Mouse (Mus musculus) T-helper 2 cell (primary cell): ENCODE measurements at regions not wholly inside any gene's neighbourhood (a gene's known extent, or its start where the extent isn't known, plus 50 kb on each side); places are given as distances from the start of the nearest gene placed in this dataset.

ENCODE experiments used
- in situ Hi-C: fragments of 300-600 bp; cut with MboI, MseI; formaldehyde crosslinking; loops from one replicate; pipeline ENCODE4 v1.15.1; 2025; ENCODE audit warnings: high pct_unique_total_duplicates

GRCm38 (mm10) chr5:97223238-97223857 is 112.0 kb upstream of the Paqr3 start:
- in situ Hi-C loops, result no loop called here

DNA sequence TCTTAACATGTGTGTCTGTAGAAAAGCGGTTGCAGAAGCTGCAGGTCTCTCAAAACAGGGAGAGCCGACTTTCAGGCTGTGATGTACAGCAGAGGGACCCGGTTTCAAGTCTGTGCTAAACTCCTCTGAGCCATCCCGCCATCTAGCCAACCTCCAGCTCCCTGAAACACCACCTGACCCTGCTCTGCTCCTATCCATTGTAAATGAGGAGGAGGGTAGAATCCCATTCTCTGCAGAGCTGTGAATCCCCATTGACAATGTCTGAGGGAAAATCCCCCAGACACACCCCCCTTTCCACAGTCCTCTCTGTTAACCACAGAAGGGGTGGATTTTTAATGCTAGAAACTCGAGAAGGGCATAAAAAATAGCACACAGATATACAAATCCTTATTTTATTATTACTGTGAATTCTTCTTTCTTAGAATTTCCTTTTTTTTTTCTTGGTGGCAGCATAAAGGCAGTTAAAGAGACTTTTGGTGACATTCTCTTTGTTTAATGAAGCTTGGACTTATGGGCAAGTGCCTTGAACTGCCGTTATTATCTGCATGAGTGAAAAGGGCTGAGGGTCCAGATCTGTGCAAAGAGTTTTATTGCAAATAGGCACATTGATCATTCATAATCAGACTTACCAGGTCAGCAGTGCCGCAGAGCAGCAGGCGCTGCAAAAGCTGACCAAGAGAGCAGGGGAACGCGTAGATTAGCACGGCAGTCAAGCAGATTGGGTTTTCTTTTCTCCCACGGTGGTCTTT is 111.3 kb upstream of the Paqr3 start:
- in situ Hi-C loops, result no loop called here

GRCm38 (mm10) chr5:97218712-97219111 is 107.3 kb upstream of the Paqr3 start:
- in situ Hi-C loops, result no loop called here

DNA sequence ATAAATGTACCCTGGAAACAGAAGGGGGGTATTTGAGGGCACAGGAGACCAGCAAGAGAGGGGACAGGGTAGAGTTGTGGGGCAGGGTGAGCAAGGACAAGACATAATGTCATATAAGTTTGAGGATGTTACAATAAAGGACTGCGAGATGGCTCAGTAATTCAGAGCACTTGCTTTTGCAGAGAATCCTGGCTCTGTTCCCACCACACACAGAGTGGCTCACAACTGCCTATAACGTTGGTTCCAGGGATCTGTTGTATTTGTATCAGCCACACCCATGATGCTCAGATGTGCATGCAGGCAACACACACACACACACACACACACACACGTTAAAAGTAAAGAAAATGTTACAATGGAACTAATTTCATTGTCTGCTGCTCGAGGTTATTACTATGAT is 94.2 kb upstream of the Paqr3 start:
- in situ Hi-C loops, result no loop called here

- in situ Hi-C loops, result no loop called here
Measured at GRCm38 (mm10) chr5:97204337-97204736, 92.9 kb upstream of the Paqr3 start.

DNA sequence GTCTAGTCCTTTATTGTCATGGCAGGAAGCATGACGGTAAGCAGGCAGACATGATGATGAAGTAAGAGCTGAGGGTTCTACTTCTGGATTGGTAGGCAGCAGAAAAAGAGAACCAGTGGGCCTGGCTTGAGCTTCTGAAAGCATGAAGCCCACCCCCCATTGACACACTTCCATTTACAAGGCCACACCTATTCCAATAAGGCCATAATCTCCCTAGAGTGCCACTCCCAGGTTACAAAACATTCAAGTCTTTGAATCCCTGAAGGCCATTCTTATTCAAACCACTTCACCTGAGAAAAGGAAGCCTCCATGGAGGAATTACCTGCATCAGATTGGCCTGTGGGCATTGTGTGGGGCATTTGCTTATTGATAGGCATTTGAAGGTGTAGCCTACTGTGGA is 92.2 kb upstream of the Paqr3 start:
- in situ Hi-C loops, result no loop called here

- in situ Hi-C loops, result no loop called here
Measured at GRCm38 (mm10) chr5:97202557-97202956, 91.2 kb upstream of the Paqr3 start.

- in situ Hi-C loops, result no loop called here
Measured at GRCm38 (mm10) chr5:97200655-97201054, 89.3 kb upstream of the Paqr3 start.

- in situ Hi-C loops, result no loop called here
Measured at GRCm38 (mm10) chr5:97195281-97195660, 83.9 kb upstream of the Paqr3 start.

DNA sequence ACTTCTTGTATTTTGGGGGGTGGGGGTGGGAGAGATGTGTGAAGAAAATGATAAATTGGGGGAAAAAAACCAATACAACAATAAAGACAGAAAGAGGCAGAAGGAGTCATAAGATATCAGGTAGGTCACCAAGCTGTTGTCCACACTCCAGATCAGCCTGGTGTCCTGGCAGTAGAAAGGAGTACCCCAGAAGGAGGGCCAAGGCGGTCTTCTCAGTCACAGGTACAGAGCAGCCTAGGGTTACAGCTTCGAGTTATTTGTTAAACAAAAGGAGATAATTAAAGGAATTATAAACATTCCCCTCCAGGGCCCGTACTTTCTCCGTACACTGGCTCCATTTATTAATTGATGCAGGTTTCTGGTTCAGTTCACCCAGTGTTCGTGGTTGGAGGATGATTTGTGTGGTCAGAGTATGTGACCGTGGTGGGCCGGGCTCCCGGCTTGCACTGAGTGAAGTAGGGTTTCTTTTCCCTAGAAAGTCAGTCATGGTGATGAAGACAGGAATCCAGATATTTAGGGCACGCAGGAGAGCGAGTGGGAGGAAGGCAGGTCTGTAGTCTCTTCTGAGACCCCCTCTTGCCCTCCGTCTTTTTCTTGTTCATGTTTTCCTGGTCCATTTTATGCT is 83.4 kb upstream of the Paqr3 start:
- in situ Hi-C loops, result no loop called here

GRCm38 (mm10) chr5:97192656-97193055 is 81.3 kb upstream of the Paqr3 start:
- in situ Hi-C loops, result no loop called here

DNA sequence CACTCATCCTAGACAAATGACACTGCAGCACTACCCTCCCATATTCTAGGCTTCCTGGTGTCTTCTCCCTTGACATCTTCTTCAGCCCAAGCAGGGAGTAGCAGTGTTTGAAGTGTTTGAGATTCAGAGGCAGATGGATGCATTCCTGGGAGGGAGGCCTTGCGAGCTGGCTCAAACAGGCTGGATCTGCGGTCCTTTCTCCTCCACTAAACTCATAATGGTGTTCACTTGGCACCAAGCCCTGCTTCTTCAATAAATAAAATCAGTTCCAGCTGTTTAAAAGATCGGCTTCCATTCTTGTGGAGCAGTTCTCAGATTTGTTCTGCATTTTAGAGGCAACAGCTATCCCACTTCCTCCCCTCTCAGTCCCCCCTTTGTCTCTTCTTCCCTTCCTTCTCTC is 79.3 kb upstream of the Paqr3 start:
- in situ Hi-C loops, result no loop called here

GRCm38 (mm10) chr5:97184512-97184911 is 73.1 kb upstream of the Paqr3 start:
- in situ Hi-C loops, result no loop called here

DNA sequence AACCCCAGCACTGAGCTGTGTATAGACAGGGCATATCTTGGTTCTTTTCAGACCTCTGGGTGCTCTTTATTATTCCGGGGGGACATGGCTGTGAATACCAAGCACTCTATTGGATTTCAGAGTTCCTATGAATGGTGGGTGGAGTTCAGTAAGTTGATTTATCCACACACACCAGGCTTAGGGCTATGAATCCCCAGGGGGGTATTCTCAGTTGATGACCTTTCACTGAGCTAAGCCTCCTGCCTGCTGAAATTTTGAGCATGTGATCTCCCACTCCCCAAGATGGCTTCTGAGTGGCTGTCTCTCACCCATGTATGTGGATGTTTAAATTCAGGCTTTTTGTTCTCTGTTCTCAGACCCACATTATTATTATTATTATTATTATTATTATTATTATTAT is 69.9 kb upstream of the Paqr3 start:
- in situ Hi-C loops, result no loop called here

- in situ Hi-C loops, result no loop called here
Measured at GRCm38 (mm10) chr5:97174446-97174845, 63.0 kb upstream of the Paqr3 start.

- in situ Hi-C loops, result no loop called here
Measured at GRCm38 (mm10) chr5:97167401-97168249, 56.2 kb upstream of the Paqr3 start.

DNA sequence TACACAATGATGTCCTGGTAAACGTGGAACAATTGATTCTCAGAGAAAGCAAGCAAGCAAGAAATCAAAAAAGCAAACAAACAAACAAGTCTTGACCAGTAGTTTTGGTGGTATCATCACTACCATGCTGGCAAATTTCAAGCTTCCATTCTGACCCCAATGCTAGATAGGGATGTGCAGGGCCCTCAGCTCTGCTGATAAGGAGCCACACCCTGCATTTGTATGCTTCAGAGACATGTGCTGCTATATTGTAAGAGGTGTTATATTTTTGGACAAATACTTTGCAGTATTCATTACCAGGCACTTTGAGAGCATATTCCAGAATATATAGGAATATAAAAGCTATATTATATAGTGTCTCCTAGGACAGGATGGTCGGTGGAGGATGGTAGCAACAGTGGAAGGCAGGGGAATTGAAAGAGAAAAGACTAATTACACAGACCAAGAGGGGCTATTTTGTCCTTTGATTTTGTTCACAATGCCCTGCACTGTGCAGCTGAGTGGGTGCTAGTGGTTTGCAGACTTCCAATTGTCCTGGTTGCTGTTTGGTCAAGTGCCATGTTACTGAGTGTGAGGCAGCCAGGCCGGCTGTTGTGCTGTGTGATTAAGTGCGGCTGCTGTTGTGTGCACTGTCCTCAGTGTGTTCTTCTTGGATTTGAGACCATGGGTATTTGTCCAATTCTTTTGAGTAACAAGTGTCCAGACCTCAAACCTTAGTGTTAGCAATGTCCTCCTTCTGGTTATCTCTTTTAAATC is 54.9 kb upstream of the Paqr3 start:
- in situ Hi-C loops, result no loop called here
